Mouse (Mus musculus) embryonic facial prominence, embryonic 14.5 days (tissue): ENCODE data around the gene Fhl1. TPM values are rescaled to one million over a fixed set of nuclear protein-coding genes. Genes with fewer than 3 reads are reported as not detected.
A peak's percentile ranks its signal among the peaks of the same experiment; 100 is the strongest.

ENCODE experiments used
- ATAC-seq: fragments of 200-750 bp; cut with Nextera tagmentation; 2 replicates; pipeline ENCODE4 v1.8.0; 2017; ENCODE audit warnings: low read depth, moderate number of reproducible peaks, moderate TSS enrichment
- DNase-seq: peaks from one replicate; pipeline ENCODE4 v3.0.0-alpha.2; 2015; ENCODE audit warnings: low spot score
- H3K27ac ChIP-seq: fragments of 300-500 bp; sonication (generic); replicated peaks from 2 replicates; pipeline ENCODE4 v1.5.1; 2014; ENCODE audit warnings: low read depth, mild to moderate bottlenecking, low read length, moderate library complexity
- H3K27me3 ChIP-seq: fragments of 300-500 bp; sonication (generic); replicated peaks from 2 replicates; pipeline ENCODE4 v1.6.1; 2014; ENCODE audit warnings: low read length; ENCODE audit not compliant: control insufficient read depth, insufficient read depth
- H3K36me3 ChIP-seq: fragments of 300-500 bp; sonication (generic); 2 replicates; pipeline ENCODE4 v1.6.1; 2014; ENCODE audit warnings: low read length, mixed read lengths; ENCODE audit not compliant: control insufficient read depth, insufficient read depth
- H3K4me1 ChIP-seq: fragments of 300-500 bp; sonication (generic); 2 replicates; pipeline ENCODE4 v1.6.1; 2014; ENCODE audit warnings: antibody characterized with exemption, low read length; ENCODE audit not compliant: control insufficient read depth, insufficient read depth
- H3K4me2 ChIP-seq: fragments of 300-500 bp; sonication (generic); 2 replicates; pipeline ENCODE4 v1.6.1; 2014; ENCODE audit warnings: low read depth, mild to moderate bottlenecking, low read length, moderate library complexity, mixed read lengths
- H3K4me3 ChIP-seq: fragments of 300-500 bp; sonication (generic); 2 replicates; pipeline ENCODE4 v1.5.1; 2014; ENCODE audit warnings: low read depth, mild to moderate bottlenecking, low read length
- H3K9ac ChIP-seq: fragments of 300-500 bp; sonication (generic); 2 replicates; pipeline ENCODE4 v1.6.1; 2014; ENCODE audit warnings: low read depth, mild to moderate bottlenecking, low read length, moderate library complexity, mixed read lengths
- H3K9me3 ChIP-seq: fragments of 300-500 bp; sonication (generic); 2 replicates; pipeline ENCODE4 v1.6.1; 2016; ENCODE audit warnings: low read length; ENCODE audit not compliant: control insufficient read depth
- WGBS: fragments of 180-500 bp; shearing (Covaris S2); extraction: QIAGEN DNeasy Blood & Tissue Kit; methylation state at CpG from one replicate; pipeline ENCODE4 v1.1.7; 2014; 5-methylcytosine and 5-hydroxymethylcytosine counted together
- polyA plus RNA-seq: library from polyadenylated mRNA; unstranded; fragments of >200 nt; fragmentation: Nextera tagmentation; extraction: Ambion mirVana; gene quantifications from 2 replicates; pipeline ENCODE4 v1.2.1, GENCODE M21; 2014

Gene Fhl1
- polyA plus RNA-seq, 1 experiment from 2014 or later: 452 TPM

GRCm38 (mm10) chrX:56703965-56704562 lies 27.5 kb upstream of the Fhl1 start:
- no peaks in the 10 kb centered on the region for H3K9me3 ChIP-seq
- no peaks in the 10 kb centered on the region for H3K4me1 ChIP-seq
- WGBS: 46% methylated on average over 8 of the region's 8 CpGs
- H3K36me3 ChIP-seq: no peaks in the 10 kb centered on the region
- DNase-seq (no peak), ATAC-seq (no peak)
- no peak overlapping the region for H3K4me2 ChIP-seq
- H3K4me3 ChIP-seq: no peak overlapping the region
- no peak overlapping the region for H3K9ac ChIP-seq
- H3K27ac ChIP-seq: no peak overlapping the region
- no peaks in the 10 kb centered on the region for H3K27me3 ChIP-seq

- H3K36me3 ChIP-seq: no peaks in the 10 kb centered on the region
- H3K4me3 ChIP-seq: no peak overlapping the region
- 80% methylated on average over 6 of the region's 6 CpGs for WGBS
- H3K27me3 ChIP-seq: no peaks in the 10 kb centered on the region
- H3K4me2 ChIP-seq: no peak overlapping the region
- DNase-seq (no peak), ATAC-seq (no peak)
- H3K9me3 ChIP-seq: no peaks in the 10 kb centered on the region
- H3K27ac ChIP-seq: no peak overlapping the region
- no peaks in the 10 kb centered on the region for H3K4me1 ChIP-seq
- no peak overlapping the region for H3K9ac ChIP-seq
Observed at GRCm38 (mm10) chrX:56708592-56709370, 22.8 kb upstream of the Fhl1 start.

GRCm38 (mm10) chrX:56710522-56710921 lies 21.1 kb upstream of the Fhl1 start:
- no peak overlapping the region for H3K9ac ChIP-seq
- no peak overlapping the region for H3K27ac ChIP-seq
- no peaks in the 10 kb centered on the region for H3K36me3 ChIP-seq
- no peak overlapping the region for H3K4me2 ChIP-seq
- WGBS: 75% methylated on average over 1 of the region's 1 CpGs
- no peaks in the 10 kb centered on the region for H3K27me3 ChIP-seq
- no peak for DNase-seq
- no peak overlapping the region for H3K4me3 ChIP-seq
- H3K4me1 ChIP-seq: no peaks in the 10 kb centered on the region
- no peaks in the 10 kb centered on the region for H3K9me3 ChIP-seq
- no peak for ATAC-seq

- WGBS: 67% methylated on average over 1 of the region's 1 CpGs
- Histone ChIP-seq H3K4me1 (no peaks in the 10 kb centered on the region), H3K27ac (no peak overlapping the region), H3K4me2 (no peak overlapping the region), H3K36me3 (no peaks in the 10 kb centered on the region), H3K4me3 (no peak overlapping the region), H3K9ac (no peak overlapping the region), H3K27me3 (no peaks in the 10 kb centered on the region), H3K9me3 (no peaks in the 10 kb centered on the region)
- DNase-seq: no peak
- no peak for ATAC-seq
Observed at GRCm38 (mm10) chrX:56712666-56713065, 18.9 kb upstream of the Fhl1 start.

GRCm38 (mm10) chrX:56722559-56722958 lies 9.0 kb upstream of the Fhl1 start:
- Histone ChIP-seq H3K27ac (no peak overlapping the region), H3K36me3 (no peaks in the 10 kb centered on the region), H3K4me3 (no peak overlapping the region), H3K27me3 (no peaks in the 10 kb centered on the region), H3K4me2 (no peak overlapping the region), H3K9me3 (no peaks in the 10 kb centered on the region), H3K4me1 (no peaks in the 10 kb centered on the region), H3K9ac (no peak overlapping the region)
- WGBS: 85% methylated on average over 8 of the region's 8 CpGs
- DNase-seq (no peak), ATAC-seq (no peak)

- no peak for DNase-seq
- Histone ChIP-seq H3K4me1 (no peaks in the 10 kb centered on the region), H3K9me3 (no peaks in the 10 kb centered on the region), H3K4me3 (no peak overlapping the region), H3K36me3 (no peaks in the 10 kb centered on the region), H3K9ac (no peak overlapping the region), H3K27ac (no peak overlapping the region), H3K27me3 (no peaks in the 10 kb centered on the region), H3K4me2 (no peak overlapping the region)
- no peak for ATAC-seq
- WGBS: 69% methylated on average over 3 of the region's 3 CpGs
Observed at GRCm38 (mm10) chrX:56728507-56728906, 3.1 kb upstream of the Fhl1 start.

- 23% methylated on average over 6 of the region's 10 CpGs for WGBS
- peak overlapping the region; percentile 48 for H3K4me3 ChIP-seq
- H3K4me1 ChIP-seq: no peaks in the 10 kb centered on the region
- no peaks in the 10 kb centered on the region for H3K27me3 ChIP-seq
- H3K27ac ChIP-seq: no peak overlapping the region; the same call in 1 of the 2 replicates
- ATAC-seq (peak; percentile 19), DNase-seq (no peak)
- no peaks in the 10 kb centered on the region for H3K36me3 ChIP-seq
- peak overlapping the region; percentile 62 for H3K4me2 ChIP-seq
- no peaks in the 10 kb centered on the region for H3K9me3 ChIP-seq
- H3K9ac ChIP-seq: peak overlapping the region; percentile 54
Observed at GRCm38 (mm10) chrX:56730828-56731305, 720 bp upstream of the Fhl1 start.

GRCm38 (mm10) chrX:56732401-56732800 lies 814 bp downstream of the Fhl1 start:
- H3K9me3 ChIP-seq: no peaks in the 10 kb centered on the region
- peak overlapping the region; percentile 62 for H3K4me2 ChIP-seq
- DNase-seq (no peak), ATAC-seq (no peak)
- no peak overlapping the region for H3K27ac ChIP-seq
- 27% methylated on average over 3 of the region's 3 CpGs for WGBS
- H3K9ac ChIP-seq: no peak overlapping the region
- H3K4me1 ChIP-seq: no peaks in the 10 kb centered on the region
- peak overlapping the region; percentile 48 for H3K4me3 ChIP-seq
- H3K36me3 ChIP-seq: no peaks in the 10 kb centered on the region
- no peaks in the 10 kb centered on the region for H3K27me3 ChIP-seq

GRCm38 (mm10) chrX:56734436-56734835 lies 2.8 kb downstream of the Fhl1 start:
- Histone ChIP-seq H3K4me2 (no peak overlapping the region), H3K4me3 (no peak overlapping the region), H3K36me3 (no peaks in the 10 kb centered on the region), H3K9ac (no peak overlapping the region), H3K27me3 (no peaks in the 10 kb centered on the region), H3K9me3 (no peaks in the 10 kb centered on the region), H3K27ac (no peak overlapping the region), H3K4me1 (no peaks in the 10 kb centered on the region)
- ATAC-seq (no peak), DNase-seq (no peak)
- WGBS: 24% methylated on average over 5 of the region's 5 CpGs
